Mouse (Mus musculus) heart, postnatal 36 days (tissue): ENCODE results near the gene BC067074. TPM values are rescaled to one million over a fixed set of nuclear protein-coding genes. Genes with fewer than 3 reads are reported as not detected.
A peak's percentile ranks its signal among the peaks of the same experiment; 100 is the strongest.
"Not testable (repeated sequence)": the region's sequence is repeated elsewhere in the genome, so short reads cannot be mapped to it uniquely, and the experiment has no call there.

ENCODE experiments used
- DNase-seq, 2 experiments: peaks; one replicate each; pipeline ENCODE4 v3.0.0; 2021 to 2022
- intact Hi-C: fragments of 180-260 bp; cut with DNase I; formaldehyde crosslinking; loops from one replicate; pipeline ENCODE4 v1.15.1; 2025
- total RNA-seq, 2 experiments: library from RNA; stranded (reverse); gene quantifications; 2 replicates each; pipeline ENCODE4 v1.2.3; 2021

The BC067074 gene
- total RNA-seq, 2 experiments from 2014 or later: 1.7 to 2.4 TPM

- intact Hi-C loops: no loop called here
- DNase-seq: no peak
Measured at GRCm38 (mm10) chr13:113368931-113369579, 76.1 kb downstream of the BC067074 start.

GRCm38 (mm10) chr13:113369622-113370021 is 76.7 kb downstream of the BC067074 start:
- no peak for DNase-seq

GRCm38 (mm10) chr13:113373291-113374083 is 80.5 kb downstream of the BC067074 start:
- intact Hi-C loops: no loop called here

More at GRCm38 (mm10) chr13:113369622-113370021, 76.7 kb downstream of the BC067074 start:
- intact Hi-C loops: no loop called here

GRCm38 (mm10) chr13:113374084-113374405 is 81.1 kb downstream of the BC067074 start:
- no peak for DNase-seq
- intact Hi-C loops: no loop called here

More at GRCm38 (mm10) chr13:113373291-113374083, 80.5 kb downstream of the BC067074 start:
- DNase-seq: no peak

GRCm38 (mm10) chr13:113377631-113378030 is 84.7 kb downstream of the BC067074 start:
- intact Hi-C loops: no loop called here
- DNase-seq: no peak

GRCm38 (mm10) chr13:113378980-113379410 is 86.0 kb downstream of the BC067074 start:
- DNase-seq: no peak
- intact Hi-C loops: no loop called here

- intact Hi-C loops: no loop called here
- no peak for DNase-seq
Measured at GRCm38 (mm10) chr13:113379766-113380309, 86.9 kb downstream of the BC067074 start.

- DNase-seq: no peak
- intact Hi-C loops: no loop called here
Measured at GRCm38 (mm10) chr13:113381710-113382109, 88.8 kb downstream of the BC067074 start.

GRCm38 (mm10) chr13:113382201-113382600 is 89.2 kb downstream of the BC067074 start:
- DNase-seq: no peak
- intact Hi-C loops: no loop called here

- DNase-seq, intact Hi-C loops: not testable (repeated sequence)
Measured at GRCm38 (mm10) chr13:113382770-113383169, 89.8 kb downstream of the BC067074 start.

- no peak for DNase-seq
- intact Hi-C loops: no loop called here
Measured at GRCm38 (mm10) chr13:113393386-113393785, 100.4 kb downstream of the BC067074 start.

- DNase-seq: peak; percentile 38 to 40
- intact Hi-C loops: no loop called here
Measured at GRCm38 (mm10) chr13:113394591-113394990, 101.6 kb downstream of the BC067074 start.

- intact Hi-C loops: no loop called here
- DNase-seq: no peak
Measured at GRCm38 (mm10) chr13:113397006-113397520, 104.1 kb downstream of the BC067074 start.

GRCm38 (mm10) chr13:113401373-113402010 is 108.5 kb downstream of the BC067074 start:
- intact Hi-C loops: no loop called here
- no peak for DNase-seq

- DNase-seq: no peak
- intact Hi-C loops: no loop called here
Measured at GRCm38 (mm10) chr13:113403706-113404105, 110.7 kb downstream of the BC067074 start.

GRCm38 (mm10) chr13:113404172-113404571 is 111.2 kb downstream of the BC067074 start:
- DNase-seq: no peak
- intact Hi-C loops: no loop called here

GRCm38 (mm10) chr13:113409941-113410340 is 117.0 kb downstream of the BC067074 start:
- no peak for DNase-seq
- intact Hi-C loops: no loop called here

GRCm38 (mm10) chr13:113415527-113415926 is 122.6 kb downstream of the BC067074 start:
- intact Hi-C loops: no loop called here
- DNase-seq: no peak

- no peak for DNase-seq
- intact Hi-C loops: no loop called here
Measured at GRCm38 (mm10) chr13:113416986-113417385, 124.0 kb downstream of the BC067074 start.

GRCm38 (mm10) chr13:113417757-113418483 is 125.0 kb downstream of the BC067074 start:
- intact Hi-C loops: no loop called here

More at GRCm38 (mm10) chr13:113417757-113418483, 125.0 kb downstream of the BC067074 start:
- DNase-seq: peak; percentile 29 to 32
